Mouse (Mus musculus) cerebellum, postnatal 4 days (tissue): ENCODE data around the gene Olfr1046.
"Not testable (repeated sequence)": the region's sequence is repeated elsewhere in the genome, so short reads cannot be mapped to it uniquely, and the experiment has no call there.

Source experiments
- DNase-seq, 2 experiments: peaks; one replicate each; pipeline ENCODE4 v3.0.0; 2022; ENCODE audit warnings: low spot score in 2 of 2, mixed read lengths in 1 of 2

Gene Olfr1046

DNA sequence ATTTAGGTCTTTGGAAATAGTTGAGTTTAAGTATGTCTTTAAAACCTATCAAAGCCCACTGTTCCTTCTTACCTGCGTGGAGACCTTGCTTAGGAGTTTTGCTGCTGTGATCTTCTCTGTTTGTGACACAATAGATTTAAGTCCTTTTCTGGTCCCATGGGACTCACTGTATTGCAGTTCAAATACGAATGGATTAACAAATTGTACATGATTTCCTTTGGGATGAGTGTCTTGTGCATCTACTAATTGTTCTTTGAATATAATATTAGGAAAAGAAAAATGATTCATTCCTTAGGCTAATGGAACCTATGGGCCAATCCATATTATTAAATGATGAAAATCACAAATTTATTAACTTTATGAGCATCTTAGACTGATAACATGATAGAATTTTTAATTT, at the start of gene Olfr1046:
TSS of gene Olfr1046 (minus strand) at position 101 of the 400 bp plus-strand sequence.
- DNase-seq: no peak

DNA sequence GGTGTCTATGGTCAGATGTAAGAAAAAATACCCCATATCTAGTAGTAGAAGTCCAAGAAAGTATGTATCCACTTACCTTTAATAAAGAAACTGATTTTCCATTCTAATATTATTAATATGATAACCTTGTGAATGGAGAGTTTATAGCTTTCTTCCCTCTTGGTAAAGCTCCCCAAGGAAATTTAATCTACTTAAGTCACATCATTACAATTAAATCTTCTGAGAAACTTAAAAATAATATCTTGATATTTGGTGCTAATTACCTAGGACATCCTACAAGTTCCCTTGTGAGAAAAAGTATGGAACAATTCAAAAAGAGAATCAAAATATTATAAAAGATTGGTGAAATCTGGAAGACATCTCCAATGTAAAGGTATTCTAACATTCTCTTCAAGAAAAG, 39.1 kb upstream of the Olfr1046 start, which contains the start of gene Olfr1049:
TSS of gene Olfr1049 (minus strand) at position 101 of the 400 bp plus-strand sequence.
- DNase-seq: not testable (repeated sequence)

DNA sequence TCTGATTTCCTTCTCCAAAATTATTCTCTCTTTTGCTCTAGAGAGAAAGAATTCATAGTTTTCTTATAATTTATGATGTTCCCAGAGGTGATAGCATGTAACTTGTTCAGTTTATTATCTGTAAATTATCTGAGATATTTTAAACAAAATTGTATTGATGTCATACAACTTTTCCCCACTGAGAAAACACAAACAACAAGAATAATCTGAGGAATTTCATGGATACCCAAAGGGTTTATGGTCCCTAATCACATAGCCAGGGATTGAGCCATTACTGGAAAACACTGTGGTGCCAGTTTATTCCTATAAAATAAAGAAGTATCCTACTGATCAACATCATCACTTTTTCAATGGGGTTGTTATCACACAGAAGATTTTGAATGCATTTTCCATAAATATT, 21.1 kb upstream of the Olfr1046 start, which contains the start of gene Olfr1048:
TSS of gene Olfr1048 (minus strand) at position 101 of the 400 bp plus-strand sequence.
- no peak for DNase-seq

DNA sequence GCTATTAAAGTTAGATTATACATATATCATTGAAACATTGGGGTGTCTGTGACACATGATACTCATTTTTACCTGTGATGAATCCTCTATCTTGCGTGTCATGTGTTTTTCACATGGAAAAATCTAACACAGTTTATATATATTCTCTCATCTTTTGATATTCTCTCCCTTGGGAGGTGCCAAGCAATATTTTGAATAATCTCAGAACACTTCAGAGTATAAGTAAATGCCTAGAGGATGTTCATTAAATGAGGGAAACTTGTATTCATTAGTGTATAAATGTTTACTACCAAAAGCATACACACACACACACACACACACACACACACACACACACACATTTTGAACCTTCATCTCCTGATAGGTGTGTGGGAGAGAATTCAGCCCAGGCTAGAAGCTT, 12.2 kb upstream of the Olfr1046 start, which contains the start of gene Olfr1047:
TSS of gene Olfr1047 (minus strand) at position 101 of the 400 bp plus-strand sequence.
- DNase-seq: no peak

DNA sequence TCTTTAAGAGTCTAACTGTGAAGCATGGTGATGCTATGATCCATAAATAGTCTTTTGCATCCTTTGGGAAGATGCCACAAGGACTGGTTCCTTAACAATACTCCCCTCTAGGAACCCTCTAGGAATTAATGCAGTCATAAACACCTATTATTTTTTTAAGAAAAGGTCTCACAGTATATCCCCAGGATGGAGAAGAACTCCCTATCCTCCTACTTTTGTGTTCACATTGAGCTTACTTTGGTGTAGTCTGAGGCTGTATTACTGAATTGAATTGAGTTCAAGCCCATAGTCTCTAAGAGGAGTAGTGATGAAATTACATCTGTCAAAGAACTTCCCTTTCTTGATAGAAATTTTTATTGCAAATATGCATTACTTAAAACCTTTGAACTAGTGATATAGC, 16.2 kb downstream of the Olfr1046 start, which contains the start of gene Olfr1045:
TSS of gene Olfr1045 (minus strand) at position 101 of the 400 bp plus-strand sequence.
- no peak for DNase-seq

DNA sequence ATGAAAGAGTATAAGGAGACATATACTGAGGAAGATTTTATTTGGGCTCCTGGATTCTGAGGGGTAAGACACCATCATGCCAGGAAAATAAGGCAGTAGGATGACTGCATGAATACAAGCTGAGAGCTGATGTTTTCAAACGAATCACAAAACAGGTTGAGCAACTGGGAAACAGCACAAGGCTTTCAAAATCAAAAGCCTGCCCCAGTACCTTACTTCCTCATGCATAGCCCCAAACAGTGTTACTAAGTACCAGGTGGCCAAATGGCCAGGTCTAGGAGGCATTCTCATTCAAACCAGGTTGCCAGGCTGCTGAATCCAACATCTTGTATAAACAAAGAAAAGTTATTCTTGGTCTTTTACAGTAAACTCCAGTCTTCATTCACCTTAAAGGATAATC, 23.3 kb downstream of the Olfr1046 start:
- DNase-seq: no peak

DNA sequence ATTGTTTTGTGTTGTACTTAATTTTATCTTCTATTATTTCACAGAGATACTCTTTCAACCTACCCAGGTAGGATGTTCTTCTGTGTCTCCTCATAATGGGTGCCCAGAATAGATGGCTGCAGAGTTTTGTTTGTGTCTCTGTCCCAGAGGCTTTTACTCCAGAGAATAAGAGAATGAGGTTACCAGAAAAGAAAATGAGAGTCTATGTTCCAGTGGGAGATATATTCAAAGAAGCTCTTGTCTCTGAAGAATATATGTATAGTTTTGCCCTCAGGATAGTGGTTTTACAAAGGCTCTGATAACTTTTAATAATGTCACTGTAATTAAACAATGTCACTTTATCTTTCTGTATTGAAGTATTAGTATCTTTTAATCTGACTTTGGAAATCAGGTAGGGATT, 33.5 kb downstream of the Olfr1046 start, which contains the start of gene Olfr52:
TSS of gene Olfr52 (minus strand) at position 101 of the 400 bp plus-strand sequence.
- no peak for DNase-seq

DNA sequence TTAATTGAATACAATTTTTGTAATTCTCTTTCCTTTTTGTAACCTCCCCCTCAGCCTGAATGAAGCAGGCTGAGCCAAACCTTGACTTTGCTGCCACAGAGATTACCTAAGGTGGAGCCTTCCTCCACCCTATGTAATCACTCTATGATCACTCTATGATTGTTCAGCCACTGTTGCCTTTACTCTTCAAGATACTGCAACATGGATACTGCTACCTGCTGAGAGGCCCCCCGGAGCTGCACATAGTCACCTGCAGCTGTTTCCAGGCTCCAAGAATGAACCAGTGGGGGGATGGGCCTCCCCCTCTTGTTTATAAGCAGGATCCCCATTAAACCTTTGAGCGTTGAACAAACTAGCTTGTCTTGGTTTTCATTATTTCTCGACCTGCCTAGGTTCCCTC, 39.2 kb downstream of the Olfr1046 start:
- DNase-seq: no peak

DNA sequence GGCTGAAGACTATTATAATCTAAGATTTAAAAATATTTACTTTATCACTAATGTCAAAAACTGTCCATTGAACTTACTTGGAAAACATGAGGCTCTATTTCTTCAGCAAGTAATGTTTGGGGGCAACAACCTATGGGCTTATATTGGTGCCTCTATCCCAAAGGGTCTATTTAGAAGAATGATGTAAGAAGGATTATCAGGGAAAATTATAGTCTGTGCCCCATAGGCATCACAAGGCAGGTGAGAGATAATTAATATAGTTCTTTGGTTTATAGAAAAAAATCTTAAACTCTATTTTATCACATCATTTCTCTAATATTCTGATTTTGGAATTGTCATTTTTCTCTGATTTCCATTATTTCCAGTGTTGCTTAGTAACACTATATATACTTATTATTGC, 41.4 kb downstream of the Olfr1046 start, which contains the start of gene Olfr1044:
TSS of gene Olfr1044 (minus strand) at position 101 of the 400 bp plus-strand sequence.
- no peak for DNase-seq

DNA sequence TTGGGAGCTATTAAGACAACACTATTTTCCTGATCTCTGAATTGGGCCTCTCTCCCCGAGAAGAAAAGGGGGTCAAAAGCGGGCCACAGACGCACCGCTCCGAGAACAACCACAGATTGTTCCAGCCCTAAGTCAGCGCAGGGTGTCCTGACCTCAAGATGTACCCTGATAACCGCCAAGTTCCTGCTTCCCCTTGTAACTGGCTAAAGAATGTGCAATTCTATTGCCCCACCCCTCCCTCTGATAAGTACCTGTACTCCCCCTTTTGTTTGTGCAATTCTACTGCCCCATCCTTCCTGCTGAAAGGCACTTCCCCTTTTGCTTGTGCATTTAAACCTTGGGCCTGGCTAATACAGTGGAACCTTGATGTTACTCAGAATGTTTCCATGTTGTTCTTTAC, 43.7 kb downstream of the Olfr1046 start:
- not testable (repeated sequence) for DNase-seq

DNA sequence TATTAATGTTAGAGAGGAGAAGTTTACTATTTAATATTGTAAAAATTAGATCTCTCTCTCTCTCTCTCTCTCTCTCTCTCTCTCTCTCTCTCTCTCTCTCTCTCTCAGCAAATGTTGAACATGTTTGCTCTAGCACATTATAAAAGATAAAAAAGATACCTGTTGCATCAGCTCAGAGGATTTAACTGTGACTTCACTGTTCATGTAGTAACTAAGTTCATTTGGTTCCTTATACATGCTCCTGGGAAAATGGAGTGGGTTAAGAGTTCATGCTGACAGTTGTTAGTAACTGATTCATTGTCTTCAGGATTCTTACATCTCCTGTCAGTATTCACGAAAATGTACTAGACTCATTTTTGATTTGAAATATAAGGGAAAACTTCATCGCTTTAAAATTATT, 51.7 kb downstream of the Olfr1046 start, which contains the start of gene Olfr1043:
TSS of gene Olfr1043 (minus strand) at position 101 of the 400 bp plus-strand sequence.
- no peak for DNase-seq
